Mouse (Mus musculus) heart, embryonic 14.5 days (tissue): ENCODE measurements around the gene Csnk1d. TPM values are rescaled to one million over a fixed set of nuclear protein-coding genes. Genes with fewer than 3 reads are reported as not detected.

Experiments
- ATAC-seq: fragments of 200-750 bp; cut with Nextera tagmentation; 2 replicates; pipeline ENCODE4 v1.8.0; 2017; ENCODE audit warnings: low read depth, moderate TSS enrichment; ENCODE audit not compliant: insufficient number of reproducible peaks, insufficient read depth, low FRiP score
- H3K27ac ChIP-seq, 2 experiments: fragments of 200-500 bp in 1 of 2; fragments of 300-500 bp in 1 of 2; sonication (generic) in 1 of 2; replicated peaks in 1 of 2; 2 replicates each; pipeline ENCODE4 v1.5.1; 2012 to 2014; ENCODE audit warnings: low read depth in 2 of 2, low read length in 2 of 2, control low read depth in 1 of 2, mild to moderate bottlenecking in 1 of 2, mixed read lengths in 1 of 2; ENCODE audit not compliant: control insufficient read depth in 1 of 2, insufficient read depth in 1 of 2
- H3K27me3 ChIP-seq: fragments of 300-500 bp; sonication (generic); 2 replicates; pipeline ENCODE4 v1.6.1; 2014; ENCODE audit warnings: mild to moderate bottlenecking, low read length, control low read depth; ENCODE audit not compliant: control insufficient read depth, insufficient read depth
- H3K36me3 ChIP-seq: fragments of 300-500 bp; sonication (generic); 2 replicates; pipeline ENCODE4 v1.6.1; 2014; ENCODE audit warnings: mild to moderate bottlenecking, control low read depth, low read length, mixed read lengths; ENCODE audit not compliant: control insufficient read depth, insufficient read depth
- H3K4me1 ChIP-seq, 2 experiments: fragments of 200-500 bp in 1 of 2; fragments of 300-500 bp in 1 of 2; sonication (generic) in 1 of 2; 2 replicates each; pipeline ENCODE4 v1.6.1; 2012 to 2014; ENCODE audit warnings: low read length in 2 of 2, control low read depth in 1 of 2, mixed read lengths in 1 of 2; ENCODE audit not compliant: control insufficient read depth in 2 of 2, insufficient read depth in 2 of 2
- H3K4me2 ChIP-seq: fragments of 300-500 bp; sonication (generic); 2 replicates; pipeline ENCODE4 v1.6.1; 2014; ENCODE audit warnings: mild to moderate bottlenecking, low read length
- H3K4me3 ChIP-seq, 2 experiments: fragments of 200-500 bp in 1 of 2; fragments of 300-500 bp in 1 of 2; sonication (generic) in 1 of 2; 2 replicates each; pipeline ENCODE4 v1.5.1; 2012 to 2014; ENCODE audit warnings: low read length in 2 of 2, mild to moderate bottlenecking in 2 of 2, control low read depth in 1 of 2, low read depth in 1 of 2, moderate library complexity in 1 of 2; ENCODE audit not compliant: control insufficient read depth in 1 of 2, insufficient read depth in 1 of 2
- H3K9ac ChIP-seq: fragments of 300-500 bp; sonication (generic); 2 replicates; pipeline ENCODE4 v1.6.1; 2014; ENCODE audit warnings: mild to moderate bottlenecking, low read length
- H3K9me3 ChIP-seq: fragments of 300-500 bp; sonication (generic); 2 replicates; pipeline ENCODE4 v1.6.1; 2016; ENCODE audit warnings: low read length, control low read depth; ENCODE audit not compliant: control insufficient read depth
- WGBS: fragments of 180-500 bp; shearing (Covaris S2); extraction: QIAGEN DNeasy Blood & Tissue Kit; methylation state at CpG from one replicate; pipeline ENCODE4 v1.1.7; 2014; 5-methylcytosine and 5-hydroxymethylcytosine counted together
- polyA plus RNA-seq: library from polyadenylated mRNA; unstranded; fragments of >200 nt; fragmentation: Nextera tagmentation; extraction: Ambion mirVana; gene quantifications from 2 replicates; pipeline ENCODE4 v1.2.1, GENCODE M21; 2014

Gene Csnk1d
- polyA plus RNA-seq, 1 experiment from 2014 or later: 45.6 TPM

- no peaks in the 10 kb centered on the region for H3K9me3 ChIP-seq
- peak overlapping the region; percentile 72 for H3K9ac ChIP-seq
- 58% methylated on average over 9 of the region's 9 CpGs for WGBS
- peaks cover 37% of the 10 kb centered on the region for H3K36me3 ChIP-seq
- ATAC-seq: no peak
- H3K4me3 ChIP-seq: peak overlapping the region; percentile 66 to 72
- peak overlapping the region; percentile 66 for H3K4me2 ChIP-seq
- H3K27ac ChIP-seq: peak overlapping the region; percentile 75 to 92
- peaks cover 31 to 53% of the 10 kb centered on the region in 2 experiments for H3K4me1 ChIP-seq
- H3K27me3 ChIP-seq: no peaks in the 10 kb centered on the region
Measured at GRCm38 (mm10) chr11:120951731-120952730, 39.1 kb downstream of the Csnk1d start.

- Histone ChIP-seq H3K9ac (peak overlapping the region; percentile 72), H3K4me3 (peak overlapping the region; percentile 66 to 72), H3K36me3 (peaks cover 29% of the 10 kb centered on the region), H3K9me3 (no peaks in the 10 kb centered on the region), H3K27me3 (no peaks in the 10 kb centered on the region), H3K27ac (peak overlapping the region; percentile 75 to 92), H3K4me1 (peaks cover 25 to 45% of the 10 kb centered on the region in 2 experiments), H3K4me2 (peak overlapping the region; percentile 66)
- WGBS: 19% methylated on average over 8 of the region's 8 CpGs
- peak; percentile 0; the same call in 1 of the 2 replicates for ATAC-seq
Measured at GRCm38 (mm10) chr11:120951237-120951636, 39.9 kb downstream of the Csnk1d start.

DNA sequence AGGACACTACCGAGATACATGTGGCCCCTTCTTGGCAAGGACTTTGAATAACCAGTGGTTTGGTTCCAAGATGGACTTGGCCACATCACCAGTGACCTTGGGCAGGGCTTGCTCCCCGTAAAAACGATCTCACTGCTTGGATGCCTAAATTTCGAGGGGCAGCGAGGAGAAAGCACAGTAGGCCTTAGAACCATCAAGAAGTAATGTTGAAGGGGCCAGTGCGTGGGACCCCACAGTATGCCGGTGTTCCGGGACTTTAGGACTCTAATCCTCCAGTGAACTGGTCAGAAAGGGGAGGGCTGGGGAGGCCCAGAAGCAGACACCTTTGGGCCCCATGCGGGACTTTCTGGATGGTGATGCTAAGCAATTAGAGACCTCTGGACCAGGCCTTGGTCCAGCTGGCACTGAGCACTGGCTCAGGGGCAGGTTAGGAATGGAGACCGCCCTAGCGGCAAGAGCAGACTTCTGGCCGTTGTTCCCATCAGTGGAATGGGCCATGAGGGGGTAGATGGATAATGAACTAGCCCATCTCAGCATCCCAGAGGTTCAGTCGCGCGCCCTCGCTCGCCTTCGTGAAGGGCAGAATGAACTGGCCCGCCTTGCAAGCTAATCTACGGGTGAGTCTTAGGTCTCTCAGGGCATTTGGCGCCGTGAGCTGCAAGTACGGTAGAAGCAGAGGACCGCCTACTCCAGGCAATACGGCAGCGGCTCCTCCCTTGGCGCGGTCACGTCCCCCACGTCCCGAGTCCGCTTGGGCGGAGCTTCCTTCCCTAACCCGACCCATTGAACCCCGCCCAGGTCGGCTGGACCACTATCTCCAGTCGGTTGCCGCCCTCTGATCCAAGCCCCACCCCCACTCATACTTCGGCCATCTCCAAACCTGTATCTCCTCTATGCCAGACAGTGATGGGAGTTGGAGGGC, 40.6 kb downstream of the Csnk1d start:
- peak overlapping the region; percentile 66 for H3K4me2 ChIP-seq
- 3% methylated on average over 39 of the region's 39 CpGs for WGBS
- H3K9ac ChIP-seq: peak overlapping the region; percentile 92
- peak; percentile 73 for ATAC-seq
- no peaks in the 10 kb centered on the region for H3K9me3 ChIP-seq
- H3K36me3 ChIP-seq: peaks cover 22% of the 10 kb centered on the region
- no peaks in the 10 kb centered on the region for H3K27me3 ChIP-seq
- peaks cover 25 to 43% of the 10 kb centered on the region in 2 experiments for H3K4me1 ChIP-seq
- peak overlapping the region; percentile 66 to 72 for H3K4me3 ChIP-seq
- H3K27ac ChIP-seq: peak overlapping the region; percentile 84 to 92

- no peaks in the 10 kb centered on the region for H3K9me3 ChIP-seq
- no peak for ATAC-seq
- H3K4me2 ChIP-seq: peak overlapping the region; percentile 66
- H3K27me3 ChIP-seq: no peaks in the 10 kb centered on the region
- H3K27ac ChIP-seq: peak overlapping the region; percentile 84 to 92
- H3K9ac ChIP-seq: peak overlapping the region; percentile 92
- WGBS: 11% methylated on average over 10 of the region's 10 CpGs
- H3K4me3 ChIP-seq: peak overlapping the region; percentile 66 to 72
- H3K36me3 ChIP-seq: peaks cover 15% of the 10 kb centered on the region
- H3K4me1 ChIP-seq: peaks cover 25 to 42% of the 10 kb centered on the region in 2 experiments
Measured at GRCm38 (mm10) chr11:120949863-120950262, 41.3 kb downstream of the Csnk1d start.

- Histone ChIP-seq H3K36me3 (peaks cover 8% of the 10 kb centered on the region), H3K27ac (peak overlapping the region; percentile 84 to 92), H3K4me2 (peak overlapping the region; percentile 66), H3K9ac (peak overlapping the region; percentile 92), H3K9me3 (no peaks in the 10 kb centered on the region), H3K4me3 (peak overlapping the region; percentile 66 to 72), H3K27me3 (no peaks in the 10 kb centered on the region; the same call in 1 of the 2 replicates), H3K4me1 (peaks cover 25 to 38% of the 10 kb centered on the region in 2 experiments)
- WGBS: under 1% methylated on average over 68 of the region's 75 CpGs
- peak; percentile 23; the same call in 1 of the 2 replicates for ATAC-seq
Measured at GRCm38 (mm10) chr11:120948861-120949851, 42.0 kb downstream of the Csnk1d start.

GRCm38 (mm10) chr11:120948328-120948727, 42.8 kb downstream of the Csnk1d start, which contains the start of gene Slc16a3:
Gene Slc16a3 (plus strand): TSS chr11:120948480.
- WGBS: 26% methylated on average over 12 of the region's 12 CpGs
- Histone ChIP-seq H3K4me3 (peak within 1 kb of the TSS; percentile 66 to 72), H3K4me1 (peaks cover 21 to 35% of the 10 kb centered on the region in 2 experiments), H3K9me3 (no peaks in the 10 kb centered on the region), H3K9ac (peak within 1 kb of the TSS; percentile 92), H3K4me2 (peak within 1 kb of the TSS; percentile 66), H3K27ac (peak within 1 kb of the TSS; percentile 84 to 92), H3K36me3 (peaks cover 5% of the 10 kb centered on the region; the same call in 1 of the 2 replicates), H3K27me3 (no peaks in the 10 kb centered on the region; the same call in 1 of the 2 replicates)
- no peak for ATAC-seq
